Mouse (Mus musculus): Measurements from ENCODE around the gene Itln1.

DNA sequence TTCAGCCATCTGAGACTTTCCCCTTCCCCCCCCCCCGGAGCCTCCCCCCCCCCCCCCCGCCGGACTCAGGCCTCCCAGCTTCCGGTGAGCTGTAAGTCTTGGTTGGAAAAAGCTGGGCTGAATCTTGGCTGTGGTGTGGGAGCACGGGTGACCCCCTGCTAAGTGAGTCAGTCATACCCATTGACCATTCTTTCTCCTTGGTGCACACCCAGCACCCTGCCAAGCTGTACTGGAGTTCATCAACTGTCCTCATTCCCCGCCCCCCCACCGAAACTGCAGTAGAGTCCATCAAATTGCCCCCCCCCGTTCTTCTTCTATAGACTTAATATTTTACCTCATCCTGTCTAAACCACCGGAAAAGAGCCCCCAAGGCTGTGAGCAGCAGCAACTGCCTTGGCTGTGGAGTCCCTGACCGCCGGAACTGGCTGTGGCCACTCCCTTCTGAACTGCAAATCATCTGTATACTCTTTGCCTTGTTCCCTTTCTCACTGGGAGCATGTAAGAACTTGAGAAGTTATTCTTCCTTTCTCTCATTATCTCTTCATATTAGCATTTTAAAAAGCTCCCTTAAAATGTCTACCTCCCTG is 26.6 kb upstream of the Itln1 start:
- TF ChIP-seq CTCF (IDR thresholded peaks at IDR 0.05; ENCODE audit: extremely low read depth, insufficient read depth, low read length) (no peak), POLR2A (IDR thresholded peaks at IDR 0.05; ENCODE audit: extremely low read depth, insufficient read depth, low read length) (no peak)

Data from cortical plate, adult 2 months (tissue).